Mouse (Mus musculus) ovary, postnatal 14 days (tissue): ENCODE measurements around the gene Duox1.

Experiments
- DNase-seq: peaks from one replicate; pipeline ENCODE4 v3.0.0; 2022; ENCODE audit warnings: low spot score

Gene Duox1

GRCm38 (mm10) chr2:122355389-122355788, 39.9 kb downstream of the Duox1 start:
- no peak for DNase-seq

- DNase-seq, result no peak
Measured at GRCm38 (mm10) chr2:122356187-122356586, 40.7 kb downstream of the Duox1 start.

- no peak for DNase-seq
Measured at GRCm38 (mm10) chr2:122360310-122360709, 44.8 kb downstream of the Duox1 start.

GRCm38 (mm10) chr2:122361181-122361580, 45.7 kb downstream of the Duox1 start:
- DNase-seq, result no peak

- no peak for DNase-seq
Measured at GRCm38 (mm10) chr2:122361868-122362621, 46.6 kb downstream of the Duox1 start.

- no peak for DNase-seq
Measured at GRCm38 (mm10) chr2:122362622-122363523, 47.4 kb downstream of the Duox1 start.

DNA sequence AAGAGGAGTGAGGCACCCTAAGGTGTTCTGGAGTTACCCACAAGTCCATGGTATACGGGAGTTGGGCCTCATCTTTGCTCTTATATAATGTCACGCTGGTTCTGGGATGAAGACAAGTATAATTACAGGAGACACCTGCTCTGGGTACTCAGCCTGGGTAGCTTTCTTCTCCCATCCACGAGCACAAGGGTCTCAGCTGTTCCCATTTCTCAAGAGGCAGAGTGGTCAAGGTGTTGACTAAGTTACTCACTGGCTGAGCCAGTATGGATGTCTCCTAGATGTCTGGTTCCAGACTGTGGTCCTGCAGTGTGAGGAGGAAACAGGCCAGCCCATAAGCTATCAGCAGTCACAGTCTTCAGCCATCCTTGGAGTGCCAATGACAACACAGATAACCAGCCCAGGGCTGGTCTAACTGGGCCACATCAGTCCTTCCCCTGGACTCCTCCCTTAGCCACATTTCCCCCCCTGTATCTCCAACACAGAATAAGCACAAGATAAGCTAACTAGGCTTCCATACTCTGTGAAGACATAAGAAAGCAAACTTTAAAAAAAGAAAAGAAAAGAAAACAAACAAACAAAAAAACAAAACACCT, 49.0 kb downstream of the Duox1 start:
- DNase-seq, result no peak

GRCm38 (mm10) chr2:122365244-122365866, 49.9 kb downstream of the Duox1 start:
- no peak for DNase-seq

DNA sequence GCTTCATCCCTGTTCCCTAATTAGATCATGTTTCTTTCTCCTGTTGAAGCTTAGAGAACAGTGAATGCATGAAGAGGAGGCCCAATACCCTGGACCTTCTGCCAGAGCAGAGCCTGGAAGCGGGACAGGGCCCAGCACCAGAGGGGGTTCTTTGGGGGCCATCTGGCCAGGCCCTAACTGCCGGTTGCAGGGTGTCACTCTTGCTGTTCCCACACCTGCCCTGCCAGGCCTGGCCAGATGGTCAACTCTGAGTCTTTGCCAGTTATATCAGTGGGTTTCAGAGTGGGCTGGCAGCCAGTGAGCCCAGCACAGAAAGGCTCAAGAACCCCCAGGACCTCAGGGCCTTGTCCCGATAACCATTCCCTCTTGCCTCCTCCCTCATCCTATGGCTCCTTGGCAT, 50.6 kb downstream of the Duox1 start:
- DNase-seq, result no peak

DNA sequence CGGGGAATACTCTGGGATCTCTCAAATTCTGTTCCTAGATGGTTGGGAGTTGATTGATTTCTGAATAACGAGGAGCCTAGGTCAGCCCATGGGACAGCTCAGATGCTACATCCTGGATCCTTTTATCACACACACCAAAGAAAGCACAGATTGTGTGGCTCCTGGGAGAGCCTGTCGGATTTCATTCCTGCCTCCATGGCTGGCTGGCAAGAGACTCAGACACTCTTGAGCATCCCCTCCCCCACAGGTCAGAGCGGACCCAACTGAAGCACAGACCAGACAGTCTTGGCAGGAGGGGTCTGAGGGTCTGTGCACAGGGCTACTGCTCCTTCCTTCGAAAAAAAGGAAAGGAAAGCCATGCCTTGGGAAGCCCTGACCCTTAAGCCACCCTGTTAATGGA, 51.2 kb downstream of the Duox1 start:
- DNase-seq, result no peak

DNA sequence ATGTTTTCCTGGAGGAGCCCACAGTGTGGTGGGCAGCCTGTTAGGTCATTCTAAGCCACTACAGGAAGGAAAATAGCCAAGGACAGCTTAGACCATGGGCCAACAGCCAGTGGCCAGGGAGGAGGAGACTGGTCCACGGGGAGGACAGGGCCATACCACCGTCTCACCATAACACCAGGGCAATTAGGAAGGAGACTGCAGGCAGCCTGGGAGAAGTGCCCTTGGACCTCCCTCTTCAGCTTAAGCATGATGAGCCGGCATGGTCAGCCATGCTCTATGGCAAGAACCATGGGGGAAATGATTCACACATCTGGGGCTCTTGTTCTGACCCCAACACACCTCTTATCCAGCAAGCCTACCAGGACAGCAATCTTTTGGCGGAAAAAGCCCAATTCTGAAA, 51.7 kb downstream of the Duox1 start:
- no peak for DNase-seq

- no peak for DNase-seq
Measured at GRCm38 (mm10) chr2:122367701-122368080, 52.2 kb downstream of the Duox1 start.

DNA sequence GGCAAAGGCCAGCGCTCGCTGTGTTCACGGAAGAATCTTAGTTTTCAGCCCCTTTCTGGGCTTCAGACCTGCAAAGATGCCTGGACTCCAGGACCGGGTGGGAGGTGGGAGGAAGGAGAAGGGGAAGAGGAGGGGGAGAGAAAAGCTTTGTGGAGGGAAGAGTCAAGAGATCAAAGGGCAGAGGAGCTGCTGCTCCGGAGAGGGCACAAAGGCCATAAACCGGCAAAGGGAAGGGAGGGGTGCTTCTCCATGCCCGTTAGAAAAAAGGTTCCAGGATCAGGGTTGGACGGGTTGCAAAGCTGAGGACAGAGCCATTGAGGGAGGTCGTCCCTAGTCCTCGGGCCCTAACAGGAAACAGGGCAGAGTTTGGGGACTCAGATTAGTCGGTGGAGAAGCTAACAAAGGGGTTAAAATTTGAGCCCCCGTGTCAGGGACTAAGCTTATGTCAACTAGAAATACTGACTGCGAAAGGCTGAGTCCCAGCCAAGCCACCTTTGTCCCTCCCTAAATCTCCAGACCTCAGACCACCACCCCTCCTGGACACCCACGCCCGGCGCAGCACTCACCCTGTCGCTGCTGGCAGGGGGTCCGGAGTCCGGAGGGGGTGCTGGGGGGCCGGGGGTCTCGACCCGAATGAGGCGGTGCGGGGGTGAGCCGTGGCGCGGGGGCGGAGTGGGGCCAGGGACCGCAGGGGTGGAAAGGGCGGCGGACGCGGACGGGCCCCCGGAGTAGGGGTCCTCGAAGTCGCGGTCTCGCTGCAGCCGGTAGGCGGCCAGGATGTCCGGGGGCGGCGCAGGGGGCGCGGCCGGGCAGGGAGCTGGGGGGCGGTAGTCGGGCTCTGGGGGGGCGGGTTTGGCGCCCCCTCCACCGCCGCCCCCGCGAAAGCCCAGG, 52.9 kb downstream of the Duox1 start:
- DNase-seq, result no peak

DNA sequence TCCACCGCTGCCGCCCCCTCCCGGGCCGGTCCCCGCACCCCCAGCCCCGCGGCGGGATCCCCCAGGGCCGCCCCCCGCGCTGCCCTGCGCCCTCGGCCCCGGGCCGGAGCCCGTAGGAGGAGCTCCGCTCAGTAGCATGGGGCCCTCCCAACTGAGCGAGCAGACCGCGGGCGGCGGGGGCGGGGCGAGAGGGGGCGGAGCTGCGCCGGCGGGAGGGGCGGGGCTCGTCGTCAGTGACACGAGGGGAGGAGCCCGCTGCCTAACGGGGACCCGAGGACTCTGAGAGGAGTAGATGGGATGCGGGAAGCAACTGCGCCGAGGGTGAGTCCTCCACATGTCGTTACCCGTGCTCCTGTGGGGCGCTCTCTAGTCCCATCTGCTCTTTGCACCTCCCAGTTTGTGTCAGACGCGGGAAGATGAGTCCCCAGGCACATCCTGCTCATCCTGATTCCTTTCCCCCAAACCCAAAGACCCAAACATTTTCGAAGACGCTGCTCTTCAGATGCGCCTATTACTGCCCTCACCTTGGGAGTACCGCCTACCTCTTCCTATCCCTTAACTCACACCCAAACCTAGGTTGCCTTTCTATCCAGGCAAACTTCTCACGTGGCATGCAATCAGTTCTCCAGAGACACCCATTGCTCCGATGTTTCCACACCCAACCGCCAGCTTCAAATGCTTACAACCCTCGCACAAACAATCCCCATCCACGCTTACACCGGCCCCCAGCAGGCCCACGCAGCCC, 53.7 kb downstream of the Duox1 start, which contains the start of gene Shf:
TSS of gene Shf (minus strand) at position 168 of the 745 bp plus-strand sequence.
- peak; percentile 86 for DNase-seq

GRCm38 (mm10) chr2:122370101-122370750, 54.8 kb downstream of the Duox1 start:
- DNase-seq, result no peak

DNA sequence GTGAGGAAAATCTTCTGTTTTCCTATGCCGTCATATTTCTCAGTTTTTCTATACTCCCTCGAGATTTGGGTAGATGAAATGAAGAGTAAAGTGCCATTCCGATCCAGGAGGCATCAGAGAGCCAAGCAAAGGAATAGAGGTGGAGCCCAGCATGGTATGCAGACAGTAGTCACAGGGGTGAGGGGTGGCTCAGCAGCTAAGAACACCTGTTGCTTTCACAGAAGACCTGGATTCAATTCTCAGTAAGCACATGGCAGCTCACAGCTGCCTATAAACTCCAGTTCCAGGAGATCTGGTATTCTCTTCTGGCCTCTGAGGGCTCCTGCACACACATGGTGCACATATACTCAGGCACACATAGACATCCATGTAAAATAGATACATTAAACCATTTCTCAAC, 56.6 kb downstream of the Duox1 start:
- DNase-seq, result no peak

DNA sequence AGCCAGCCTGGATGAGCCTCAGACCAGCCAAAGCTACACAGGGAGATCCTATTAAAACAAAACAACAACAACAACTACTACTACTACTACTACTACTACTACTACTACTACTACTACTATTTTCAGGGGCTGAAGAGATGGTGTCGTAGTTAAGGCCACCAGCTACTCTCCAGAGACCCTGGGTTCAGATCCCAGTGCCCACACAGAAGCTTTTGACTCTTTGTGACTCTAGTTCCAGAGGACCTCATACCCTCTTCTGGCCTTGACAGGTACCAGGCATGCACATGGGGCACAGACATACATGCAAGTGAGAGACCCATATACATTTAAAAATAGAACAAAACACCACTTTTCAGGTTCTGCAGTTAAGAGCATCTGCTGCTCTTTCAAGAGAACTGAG, 57.1 kb downstream of the Duox1 start:
- no peak for DNase-seq

GRCm38 (mm10) chr2:122374012-122374411, 58.5 kb downstream of the Duox1 start:
- DNase-seq, result no peak

- DNase-seq, result no peak
Measured at GRCm38 (mm10) chr2:122374666-122375331, 59.3 kb downstream of the Duox1 start.
